Mouse (Mus musculus) hindbrain, embryonic 15.5 days (tissue): Measurements from ENCODE around the gene Vpreb3. TPM values are rescaled to one million over a fixed set of nuclear protein-coding genes. Genes with fewer than 3 reads are reported as not detected.

Source experiments
- ATAC-seq: fragments of 200-750 bp; cut with Nextera tagmentation; 2 replicates; pipeline ENCODE4 v1.8.0; 2017; ENCODE audit warnings: low read depth, moderate number of reproducible peaks, moderate TSS enrichment; ENCODE audit not compliant: low FRiP score
- H3K27ac ChIP-seq: fragments of 300-500 bp; sonication (generic); replicated peaks from 2 replicates; pipeline ENCODE4 v1.5.1; 2015; ENCODE audit warnings: mild to moderate bottlenecking, inconsistent platforms
- H3K27me3 ChIP-seq: fragments of 300-500 bp; sonication (generic); 2 replicates; pipeline ENCODE4 v1.6.1; 2015; ENCODE audit warnings: control low read depth, inconsistent platforms
- H3K36me3 ChIP-seq: fragments of 300-500 bp; sonication (generic); 2 replicates; pipeline ENCODE4 v1.6.1; 2015; ENCODE audit warnings: control low read depth, inconsistent platforms
- H3K4me1 ChIP-seq: fragments of 300-500 bp; sonication (generic); replicated peaks from 2 replicates; pipeline ENCODE4 v1.6.1; 2015; ENCODE audit warnings: control low read depth, inconsistent platforms
- H3K4me2 ChIP-seq: fragments of 300-500 bp; sonication (generic); 2 replicates; pipeline ENCODE4 v1.6.1; 2015; ENCODE audit warnings: moderate library complexity, mild to moderate bottlenecking, inconsistent platforms
- H3K4me3 ChIP-seq: fragments of 300-500 bp; sonication (generic); 2 replicates; pipeline ENCODE4 v1.5.1; 2015; ENCODE audit warnings: mild to moderate bottlenecking, inconsistent platforms
- H3K9ac ChIP-seq: fragments of 300-500 bp; sonication (generic); 2 replicates; pipeline ENCODE4 v1.6.1; 2015; ENCODE audit warnings: inconsistent platforms
- H3K9me3 ChIP-seq: fragments of 300-500 bp; sonication (generic); 2 replicates; pipeline ENCODE4 v1.6.1; 2016; ENCODE audit warnings: control low read depth, inconsistent platforms
- WGBS: fragments of 180-500 bp; shearing (Covaris S2); methylation state at CpG from one replicate; pipeline ENCODE4 v1.1.7; 2015; 5-methylcytosine and 5-hydroxymethylcytosine counted together
- polyA plus RNA-seq: library from polyadenylated mRNA; unstranded; fragments of >200 nt; fragmentation: Nextera tagmentation; extraction: Ambion mirVana; gene quantifications from 2 replicates; pipeline ENCODE4 v1.2.1, GENCODE M21; 2015

Gene Vpreb3
- polyA plus RNA-seq, 1 experiment from 2014 or later, result 0.35 TPM

DNA sequence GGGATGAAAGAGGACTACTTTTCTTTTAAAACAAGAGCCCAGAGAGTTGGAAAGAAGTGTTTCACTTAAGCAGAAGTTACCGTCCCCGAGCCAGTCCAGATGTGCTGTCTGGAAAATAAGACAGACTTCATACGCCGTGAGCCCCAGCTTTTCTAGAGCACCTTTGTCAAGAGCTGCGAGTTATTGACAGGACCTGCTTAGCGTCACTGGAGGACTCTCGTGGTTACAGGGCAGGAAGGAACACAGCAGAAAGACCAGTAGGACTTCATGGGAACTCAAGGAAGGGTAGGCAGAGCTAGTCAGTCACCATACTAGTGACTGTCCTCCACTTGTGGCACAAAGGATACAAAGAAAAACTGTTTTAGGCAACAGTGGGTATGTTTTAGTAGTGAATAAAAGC, 27.3 kb upstream of the Vpreb3 start:
- WGBS, result 90% methylated on average over 7 of the region's 7 CpGs
- peaks cover 45% of the 10 kb centered on the region for H3K36me3 ChIP-seq
- ATAC-seq, result no peak
- H3K9me3 ChIP-seq, result no peaks in the 10 kb centered on the region
- no peak overlapping the region for H3K9ac ChIP-seq
- H3K4me2 ChIP-seq, result no peak overlapping the region
- H3K4me1 ChIP-seq, result peaks cover 30% of the 10 kb centered on the region
- no peak overlapping the region for H3K27ac ChIP-seq
- H3K4me3 ChIP-seq, result no peak overlapping the region
- no peaks in the 10 kb centered on the region for H3K27me3 ChIP-seq

DNA sequence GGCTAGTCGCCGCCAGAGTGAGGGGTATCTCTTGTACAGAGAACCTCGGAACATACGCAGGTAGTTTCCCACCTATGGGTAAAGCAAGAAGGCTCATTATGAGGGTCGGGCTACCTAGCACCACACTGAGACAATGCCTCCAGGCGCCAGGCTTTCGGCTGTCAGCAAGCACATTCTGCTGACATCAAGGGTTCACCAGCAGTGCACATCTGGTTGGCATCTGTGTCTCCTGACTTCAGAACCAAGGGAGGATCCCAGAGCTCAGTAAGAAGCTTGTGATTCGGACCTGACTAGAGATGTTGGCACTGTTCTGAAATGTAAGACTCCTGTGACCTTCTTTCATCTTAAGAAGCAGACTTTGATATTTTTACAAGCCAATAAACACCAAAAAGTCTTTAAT, 26.0 kb upstream of the Vpreb3 start:
- Histone ChIP-seq H3K4me1 (peaks cover 31% of the 10 kb centered on the region), H3K4me3 (no peak overlapping the region), H3K4me2 (no peak overlapping the region), H3K27ac (no peak overlapping the region), H3K9me3 (no peaks in the 10 kb centered on the region), H3K36me3 (peaks cover 33% of the 10 kb centered on the region), H3K9ac (no peak overlapping the region), H3K27me3 (no peaks in the 10 kb centered on the region)
- WGBS, result 78% methylated on average over 8 of the region's 8 CpGs
- no peak for ATAC-seq

DNA sequence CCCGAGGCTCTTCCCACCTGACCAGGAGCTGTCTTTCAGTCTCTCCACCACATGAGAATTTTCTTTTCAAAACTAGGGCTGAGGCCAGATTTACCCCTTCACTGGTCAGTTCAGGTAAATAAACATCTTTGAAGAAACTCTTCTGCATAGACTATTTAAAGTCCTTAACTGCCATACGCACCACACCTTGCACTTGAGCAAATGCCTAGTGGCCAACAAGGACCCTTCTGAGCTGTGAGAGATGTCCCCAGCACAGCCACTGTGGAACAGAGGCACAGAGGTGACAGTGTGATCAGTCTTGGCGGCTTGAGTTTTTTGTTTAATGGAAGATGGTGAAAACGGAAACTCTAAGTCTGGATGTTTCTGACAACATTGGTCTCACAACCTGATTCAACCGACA, 23.8 kb upstream of the Vpreb3 start:
- peaks cover 44% of the 10 kb centered on the region for H3K4me1 ChIP-seq
- H3K9ac ChIP-seq, result no peak overlapping the region
- no peak overlapping the region for H3K27ac ChIP-seq
- 80% methylated on average over 5 of the region's 5 CpGs for WGBS
- H3K4me2 ChIP-seq, result peak overlapping the region; percentile 7; the same call in 1 of the 2 replicates
- H3K27me3 ChIP-seq, result no peaks in the 10 kb centered on the region
- H3K36me3 ChIP-seq, result peaks cover 18% of the 10 kb centered on the region
- ATAC-seq, result no peak
- no peak overlapping the region for H3K4me3 ChIP-seq
- no peaks in the 10 kb centered on the region for H3K9me3 ChIP-seq

DNA sequence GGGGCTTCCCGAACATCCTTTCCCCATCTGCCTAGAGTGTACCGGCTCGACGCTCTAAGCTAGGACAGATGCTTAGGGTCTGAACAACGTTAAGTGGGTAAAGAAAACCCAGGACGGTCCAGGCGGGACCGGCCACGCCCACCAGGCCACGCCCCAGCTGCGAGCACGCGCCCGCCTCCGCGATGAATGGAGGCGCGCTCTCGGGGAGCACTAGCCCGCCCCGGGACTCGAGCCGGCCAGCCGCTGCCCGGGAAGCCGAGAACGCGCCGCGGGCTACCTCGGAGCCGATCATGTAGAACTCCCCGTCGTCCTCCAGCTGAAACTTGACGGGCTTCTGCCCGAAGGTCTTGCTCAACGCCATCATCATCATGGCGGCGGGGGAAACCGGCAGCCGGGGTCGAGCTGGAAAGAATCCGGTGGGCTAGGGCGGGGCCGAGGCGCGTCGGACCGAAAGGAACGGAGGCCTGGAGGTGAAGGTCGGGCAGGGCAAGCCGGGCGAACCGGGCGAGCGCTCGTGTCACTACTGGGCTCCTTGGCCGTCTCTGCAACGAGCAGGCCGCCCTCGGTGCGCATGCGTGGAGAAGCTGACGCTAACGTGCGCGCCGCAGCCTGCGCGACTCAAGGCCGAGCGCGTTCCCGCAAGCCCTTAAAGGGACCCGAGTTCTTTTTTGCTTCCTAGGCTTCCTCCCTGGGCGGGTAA, 21.7 kb upstream of the Vpreb3 start, which contains the start of gene Smarcb1:
TSS of gene Smarcb1 (minus strand) at position 592 of the 700 bp plus-strand sequence.
- H3K27me3 ChIP-seq, result no peaks in the 10 kb centered on the region
- peaks cover 41% of the 10 kb centered on the region for H3K4me1 ChIP-seq
- peak within 1 kb of the TSS; percentile 100 for H3K9ac ChIP-seq
- H3K36me3 ChIP-seq, result peaks cover 2% of the 10 kb centered on the region
- ATAC-seq, result peak; percentile 91
- peak within 1 kb of the TSS; percentile 99 for H3K27ac ChIP-seq
- H3K4me2 ChIP-seq, result peak within 1 kb of the TSS; percentile 81
- peak within 1 kb of the TSS; percentile 100 for H3K4me3 ChIP-seq
- no peaks in the 10 kb centered on the region for H3K9me3 ChIP-seq
- WGBS, result 0% methylated on average over 76 of the region's 76 CpGs

DNA sequence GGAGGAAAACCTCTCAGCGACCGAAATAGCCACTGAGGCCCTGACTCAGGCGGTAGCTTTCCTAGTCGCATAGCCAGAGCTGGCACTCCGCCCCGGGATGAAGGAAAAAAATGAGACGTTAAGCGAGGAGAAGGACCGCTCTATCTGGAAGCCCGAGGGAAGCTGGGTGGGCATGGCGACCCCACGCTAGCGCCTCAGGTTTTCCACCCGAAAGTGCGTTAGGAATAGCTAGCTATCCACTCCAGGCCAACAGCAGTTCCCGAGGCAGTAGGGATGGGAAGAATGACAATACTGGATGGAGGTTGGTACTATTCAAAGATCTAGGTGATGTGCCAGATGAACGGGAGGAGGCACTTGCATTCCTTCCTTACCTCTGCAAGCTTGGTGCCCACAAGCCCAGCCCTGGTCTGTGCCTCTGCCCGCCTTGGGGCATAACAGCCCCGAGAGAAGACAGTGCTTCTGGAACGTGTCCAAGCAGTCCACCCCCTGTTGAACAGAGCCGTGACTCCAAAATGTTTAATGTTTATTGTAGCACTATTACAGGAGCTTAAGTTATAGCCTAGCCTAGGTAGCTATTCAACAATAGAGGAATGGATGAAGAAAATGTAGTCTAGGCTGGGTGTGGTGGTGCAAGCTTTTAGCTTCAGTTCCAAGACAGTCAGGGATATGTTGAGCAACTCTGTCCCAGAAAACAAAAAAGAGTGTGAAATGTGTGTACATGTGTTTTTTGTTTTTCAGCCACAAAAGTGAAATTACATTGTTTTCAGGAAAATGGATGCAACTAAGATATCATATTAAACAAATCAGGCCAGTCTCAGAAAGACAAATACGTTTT, 20.9 kb upstream of the Vpreb3 start:
- peaks cover 40% of the 10 kb centered on the region for H3K4me1 ChIP-seq
- peak; percentile 53; the same call in 1 of the 2 replicates for ATAC-seq
- peak overlapping the region; percentile 100 for H3K4me3 ChIP-seq
- no peaks in the 10 kb centered on the region for H3K36me3 ChIP-seq
- no peaks in the 10 kb centered on the region for H3K27me3 ChIP-seq
- H3K9me3 ChIP-seq, result no peaks in the 10 kb centered on the region
- 4% methylated on average over 22 of the region's 22 CpGs for WGBS
- peak overlapping the region; percentile 100 for H3K9ac ChIP-seq
- H3K4me2 ChIP-seq, result peak overlapping the region; percentile 81
- H3K27ac ChIP-seq, result peak overlapping the region; percentile 99

DNA sequence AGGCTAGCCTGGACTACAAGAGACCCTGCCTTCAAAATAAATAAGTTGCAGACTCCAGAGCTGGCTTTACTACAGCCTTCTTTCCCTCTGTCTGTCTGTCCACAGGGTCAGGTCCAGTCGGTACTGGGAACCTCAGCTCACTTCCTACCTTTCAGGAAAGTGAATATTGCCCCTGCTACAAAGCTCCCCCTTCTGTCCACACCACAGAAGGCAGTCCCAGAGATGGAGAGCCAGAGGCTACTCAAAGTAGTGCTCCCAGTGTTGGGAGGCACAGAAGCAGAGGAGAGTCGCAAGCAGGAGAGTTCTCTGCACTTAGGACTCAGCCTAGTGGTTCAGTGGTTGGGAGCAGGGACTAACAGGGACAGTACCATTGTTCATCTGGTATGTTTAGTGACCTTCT, 18.5 kb upstream of the Vpreb3 start:
- no peaks in the 10 kb centered on the region for H3K27me3 ChIP-seq
- peaks cover 27% of the 10 kb centered on the region for H3K4me1 ChIP-seq
- H3K4me3 ChIP-seq, result no peak overlapping the region
- no peaks in the 10 kb centered on the region for H3K9me3 ChIP-seq
- no peak for ATAC-seq
- no peak overlapping the region for H3K27ac ChIP-seq
- no peak overlapping the region for H3K4me2 ChIP-seq
- H3K36me3 ChIP-seq, result no peaks in the 10 kb centered on the region
- H3K9ac ChIP-seq, result no peak overlapping the region
- 59% methylated on average over 2 of the region's 2 CpGs for WGBS

DNA sequence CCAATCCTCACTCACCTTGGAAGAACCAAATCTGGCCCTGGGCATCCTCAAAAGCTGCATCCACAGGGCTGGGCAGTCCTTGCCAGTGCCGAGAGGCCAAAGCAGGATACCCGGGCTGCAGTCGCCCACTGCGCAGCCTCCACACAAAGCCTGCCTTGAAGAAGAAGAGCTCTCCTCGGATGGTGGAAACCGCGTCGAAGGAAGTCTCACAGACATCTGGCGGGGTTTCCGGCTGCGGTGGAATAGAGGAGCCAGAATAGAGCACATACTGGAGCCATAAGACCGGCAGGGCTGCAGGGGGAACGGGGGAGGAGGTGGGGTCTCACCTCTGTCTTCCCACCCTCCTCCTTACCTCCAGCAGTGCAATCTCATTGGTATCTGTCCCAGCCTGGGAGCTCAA, 16.5 kb upstream of the Vpreb3 start:
- 73% methylated on average over 13 of the region's 13 CpGs for WGBS
- H3K27me3 ChIP-seq, result no peaks in the 10 kb centered on the region; the same call in 1 of the 2 replicates
- no peak overlapping the region for H3K27ac ChIP-seq
- H3K4me1 ChIP-seq, result peaks cover 26% of the 10 kb centered on the region
- no peak overlapping the region for H3K4me2 ChIP-seq
- no peaks in the 10 kb centered on the region for H3K36me3 ChIP-seq
- no peak overlapping the region for H3K9ac ChIP-seq
- no peak for ATAC-seq
- H3K9me3 ChIP-seq, result no peaks in the 10 kb centered on the region
- H3K4me3 ChIP-seq, result no peak overlapping the region

DNA sequence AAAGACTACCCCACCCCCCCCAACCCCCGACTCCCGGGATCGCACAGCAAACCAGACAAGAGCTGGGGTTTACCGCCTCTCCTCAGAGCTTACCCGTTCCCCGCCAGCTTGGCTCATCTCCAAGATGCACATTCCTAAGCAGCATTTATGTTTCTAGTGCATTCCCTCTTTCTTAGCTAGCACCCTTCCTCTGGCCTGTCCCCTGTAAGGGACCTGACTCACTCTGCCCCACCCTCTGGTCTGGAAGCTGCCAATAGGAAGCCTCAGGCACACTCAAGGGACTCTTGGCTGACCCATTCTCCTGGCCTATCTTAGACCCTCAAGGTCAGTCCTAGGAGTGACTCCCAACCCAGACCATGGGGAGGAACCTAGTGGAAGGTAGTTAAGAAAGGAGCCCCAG, 12.6 kb upstream of the Vpreb3 start:
- H3K27me3 ChIP-seq, result peaks cover 14% of the 10 kb centered on the region; the same call in 1 of the 2 replicates

DNA sequence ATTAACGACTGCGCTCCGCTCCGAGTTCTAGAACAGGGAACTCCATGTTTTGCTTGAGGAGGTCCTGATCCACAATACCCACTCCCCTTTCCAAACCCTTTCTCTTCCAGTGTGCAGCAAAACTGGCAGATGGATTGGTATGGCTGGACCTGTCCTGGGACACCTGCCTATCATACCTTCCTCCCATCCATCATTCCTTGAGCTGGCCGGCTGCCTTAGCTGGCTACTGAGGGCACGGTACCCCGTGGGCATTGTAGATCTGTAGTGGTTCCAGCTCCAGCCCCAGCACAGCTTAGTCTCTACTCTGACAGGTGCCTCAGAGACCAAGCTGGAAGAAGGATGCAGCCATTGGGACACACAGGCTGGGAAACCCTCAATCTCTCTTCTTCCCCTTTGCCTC, 11.5 kb upstream of the Vpreb3 start:
- 0 out of 2 replicates have a peak overlapping the region, but pooled peaks have one; percentile 65 for H3K9ac ChIP-seq
- H3K4me1 ChIP-seq, result peaks cover 41% of the 10 kb centered on the region
- WGBS, result 28% methylated on average over 7 of the region's 7 CpGs
- peak overlapping the region; percentile 44 for H3K4me3 ChIP-seq
- H3K4me2 ChIP-seq, result peak overlapping the region; percentile 90
- no peak overlapping the region for H3K27ac ChIP-seq
- H3K36me3 ChIP-seq, result no peaks in the 10 kb centered on the region
- ATAC-seq, result no peak
- no peaks in the 10 kb centered on the region for H3K9me3 ChIP-seq
- peaks cover 14% of the 10 kb centered on the region; the same call in 1 of the 2 replicates for H3K27me3 ChIP-seq

More for the DNA sequence above, 12.6 kb upstream of the Vpreb3 start:
- no peak for ATAC-seq
- peak overlapping the region; percentile 90; the same call in 1 of the 2 replicates for H3K4me2 ChIP-seq
- H3K9me3 ChIP-seq, result no peaks in the 10 kb centered on the region
- H3K9ac ChIP-seq, result no peak overlapping the region
- no peak overlapping the region for H3K4me3 ChIP-seq
- H3K27ac ChIP-seq, result no peak overlapping the region
- 34% methylated on average over 6 of the region's 6 CpGs for WGBS
- H3K36me3 ChIP-seq, result no peaks in the 10 kb centered on the region
- H3K4me1 ChIP-seq, result peaks cover 32% of the 10 kb centered on the region

DNA sequence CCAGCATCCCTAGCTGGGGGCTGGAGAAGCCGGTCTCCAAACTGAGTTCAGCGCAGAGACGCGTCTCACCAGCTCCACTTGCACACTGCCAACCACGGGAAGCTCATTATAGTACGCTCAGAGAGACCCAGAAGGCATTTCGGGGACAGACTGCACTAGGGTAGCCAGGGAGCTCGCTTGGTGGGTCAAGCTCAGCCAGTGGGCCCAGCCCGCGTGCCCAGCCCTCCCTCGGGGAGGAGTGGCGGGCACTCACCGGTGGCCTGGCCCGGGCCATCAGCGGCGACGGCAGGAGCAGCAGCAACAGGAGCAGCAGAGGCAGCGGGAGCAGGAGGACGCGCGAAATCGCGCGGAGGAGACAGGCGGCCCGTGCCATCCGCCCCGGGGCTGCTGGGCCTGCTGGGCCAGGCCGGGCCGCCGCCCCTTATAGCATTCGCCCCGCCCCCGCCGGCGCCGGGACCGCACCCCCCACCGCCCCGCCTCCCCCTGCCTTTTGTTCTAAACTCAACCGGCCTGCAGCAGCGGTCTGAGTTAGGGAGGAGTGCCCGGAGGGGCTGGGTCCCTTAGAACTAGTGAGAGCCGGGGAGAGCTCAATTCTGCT, 10.7 kb upstream of the Vpreb3 start:
- Histone ChIP-seq H3K4me2 (peak overlapping the region; percentile 90), H3K9ac (peak overlapping the region; percentile 65), H3K36me3 (no peaks in the 10 kb centered on the region), H3K27ac (no peak overlapping the region), H3K27me3 (peaks cover 14% of the 10 kb centered on the region; the same call in 1 of the 2 replicates), H3K4me1 (peaks cover 47% of the 10 kb centered on the region), H3K4me3 (peak overlapping the region; percentile 44), H3K9me3 (no peaks in the 10 kb centered on the region)
- peak; percentile 21; the same call in 1 of the 2 replicates for ATAC-seq
- 0% methylated on average over 39 of the region's 44 CpGs for WGBS

DNA sequence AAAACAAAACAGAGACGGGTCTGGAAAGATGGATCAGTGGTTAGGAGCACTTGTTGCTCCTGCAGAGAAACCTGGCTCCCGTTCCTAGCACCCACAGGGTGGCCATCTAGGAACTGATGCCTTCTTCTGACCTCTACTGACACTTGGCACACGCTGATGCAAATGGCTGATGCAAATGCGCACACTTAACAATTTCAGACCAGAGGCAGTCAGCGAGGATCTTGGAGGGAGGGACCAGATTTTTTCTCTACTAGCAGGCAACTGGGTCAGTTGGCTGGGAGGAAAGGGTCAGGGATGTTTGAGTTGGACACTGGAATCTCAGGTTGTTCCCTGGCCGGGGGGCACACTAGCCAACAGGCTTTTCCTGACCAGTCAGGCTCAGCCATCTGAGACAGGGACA, 10.0 kb upstream of the Vpreb3 start, which contains the start of gene Chchd10:
TSS of gene Chchd10 (plus strand) at position 240 of the 400 bp plus-strand sequence.
- H3K4me3 ChIP-seq, result peak within 1 kb of the TSS; percentile 44
- no peaks in the 10 kb centered on the region for H3K36me3 ChIP-seq
- H3K9me3 ChIP-seq, result no peaks in the 10 kb centered on the region
- H3K4me2 ChIP-seq, result peak within 1 kb of the TSS; percentile 90
- peak within 1 kb of the TSS; percentile 65 for H3K9ac ChIP-seq
- ATAC-seq, result no peak
- no peak within 1 kb of the TSS for H3K27ac ChIP-seq
- peaks cover 50% of the 10 kb centered on the region for H3K4me1 ChIP-seq
- WGBS, result 13% methylated on average over 6 of the region's 6 CpGs
- peaks cover 14% of the 10 kb centered on the region; the same call in 1 of the 2 replicates for H3K27me3 ChIP-seq
